10 mouse cellular contexts compared by ENCODE assay signal in genomic region chr9:106903791-106904134, GRCm38 (mm10). TPM values are rescaled to one million over a fixed set of nuclear protein-coding genes. Genes with fewer than 3 reads are reported as not detected.
A peak's percentile ranks its signal among the peaks of the same experiment; 100 is the strongest.
DNase-seq lines count a peak whose midpoint lies in the region; ATAC-seq and TF ChIP-seq lines count a peak whose summit lies in the region.
"Had no signal": no experiment of that assay in that cellular context is flagged by ENCODE, and none has a peak within 500 bp of the region (broad histone marks: within the 10 kb centered on the region; RNA-seq: fewer than 3 reads in every experiment).

No protein-coding gene starts in this region.

- H3K9ac ChIP-seq in intestine, embryonic 15.5 days = no peak overlapping the region
- H3K9ac ChIP-seq: hindbrain, embryonic 15.5 days; midbrain, embryonic 12.5 days had no signal

- 4% methylated on average over 1 of the region's 1 CpGs for WGBS in thymus, adult 2 months
- 5% methylated on average over 1 of the region's 1 CpGs for WGBS in intestine, embryonic 15.5 days

- H3K4me3 ChIP-seq in gastrocnemius, adult 2 months = no peak overlapping the region
- H3K4me3 ChIP-seq in thymus, adult 2 months (ENCODE audit: control insufficient read depth, insufficient read depth, low read length) = no peak overlapping the region
- H3K4me3 ChIP-seq in intestine, embryonic 15.5 days (replicated peaks) = no peak overlapping the region
- H3K4me3 ChIP-seq: hindbrain, embryonic 15.5 days; midbrain, embryonic 12.5 days had no signal

- intact Hi-C loops in gastrocnemius, adult 2 months (cut with DNase I) = loop anchor here (2.0 to 10.0 kb wide), 2 partner anchors 261 to 387 kb away; no protein-coding TSS in a partner anchor

- H3K4me2 ChIP-seq in intestine, embryonic 15.5 days (replicated peaks) = no peak overlapping the region
- H3K4me2 ChIP-seq: hindbrain, embryonic 15.5 days; midbrain, embryonic 12.5 days had no signal

- no peak overlapping the region for H3K27ac ChIP-seq in gastrocnemius, adult 2 months
- H3K27ac ChIP-seq in thymus, adult 2 months (ENCODE audit: control insufficient read depth, insufficient read depth, low read length) = no peak overlapping the region
- H3K27ac ChIP-seq in intestine, embryonic 15.5 days = no peak overlapping the region
- H3K27ac ChIP-seq: hindbrain, embryonic 15.5 days; midbrain, embryonic 12.5 days had no signal

- H3K27me3 ChIP-seq in thymus, adult 2 months (ENCODE audit: control insufficient read depth, insufficient read depth, low read length) = no peaks in the 10 kb centered on the region
- H3K27me3 ChIP-seq in intestine, embryonic 15.5 days (replicated peaks) = no peaks in the 10 kb centered on the region
- H3K27me3 ChIP-seq: hindbrain, embryonic 15.5 days; midbrain, embryonic 12.5 days had no signal

- peak; percentile 63 for TF ChIP-seq CTCF in gastrocnemius, adult 2 months (IDR thresholded peaks at IDR 0.05)
- TF ChIP-seq CTCF in thymus, adult 2 months (IDR thresholded peaks at IDR 0.05; ENCODE audit: borderline replicate concordance, control insufficient read depth, extremely low read depth, insufficient read depth, low read length, poor library complexity) = no peak

- no peak for DNase-seq in gastrocnemius, adult 2 months
- no peak for DNase-seq in gastrocnemius, postnatal 4 days (ENCODE audit: low spot score in 2 of 2)
- peak; percentile 34 for DNase-seq in thymus, adult 2 months
- no peak for DNase-seq in thymus, adult 18-20 months
- DNase-seq in embryo, embryonic 10.5 days (ENCODE audit: low spot score) = peak; percentile 78
- peak; percentile 75 for DNase-seq in lung, postnatal 10 days
- no peak for DNase-seq in frontal cortex, postnatal 36 days (ENCODE audit: low spot score in 2 of 2)

- TF ChIP-seq POLR2A in thymus, adult 2 months (IDR thresholded peaks at IDR 0.05; ENCODE audit: control insufficient read depth, extremely low read depth, insufficient read depth, low read length, poor library complexity) = no peak

- H3K9me3 ChIP-seq in intestine, embryonic 15.5 days = no peaks in the 10 kb centered on the region
- H3K9me3 ChIP-seq: hindbrain, embryonic 15.5 days; midbrain, embryonic 12.5 days had no signal

- ATAC-seq in intestine, embryonic 15.5 days = no peak

- H3K4me1 ChIP-seq in thymus, adult 2 months (replicated peaks; ENCODE audit: control insufficient read depth, insufficient read depth, low read length) = no peaks in the 10 kb centered on the region
- H3K4me1 ChIP-seq in intestine, embryonic 15.5 days (replicated peaks) = no peaks in the 10 kb centered on the region
- H3K4me1 ChIP-seq: hindbrain, embryonic 15.5 days; midbrain, embryonic 12.5 days had no signal

- no peaks in the 10 kb centered on the region for H3K36me3 ChIP-seq in thymus, adult 2 months (ENCODE audit: control insufficient read depth, insufficient read depth, low read length)
- H3K36me3 ChIP-seq in intestine, embryonic 15.5 days = no peaks in the 10 kb centered on the region

RNA-seq across cellular contexts. Expression of gene Manf, which starts 12.0 kb away (rescaled TPM):
- total RNA-seq in gastrocnemius, adult 2 months (2021) = 10 to 100 TPM; 42.1 to 58.2 TPM
- total RNA-seq in gastrocnemius, postnatal 4 days (2021) = 100 to 1,000 TPM; 101 to 109 TPM
- polyA plus RNA-seq in thymus, adult 2 months (2012; rRNA removed) = 11.6 and 12.5 TPM in 2 replicates
- polyA plus RNA-seq in intestine, embryonic 15.5 days (2015; fragmentation: Nextera tagmentation; extraction: Ambion mirVana) = 360 and 388 TPM in 2 replicates

RNA-seq across cellular contexts. Expression of gene Rbm15b, which starts 16.5 kb away (rescaled TPM):
- 1 to 10 TPM; 5.9 to 7.5 TPM for total RNA-seq in gastrocnemius, adult 2 months (2021)
- 10 to 100 TPM; 22.3 to 29.3 TPM for total RNA-seq in gastrocnemius, postnatal 4 days (2021)
- polyA plus RNA-seq in thymus, adult 2 months (2012; rRNA removed) = 27.5 and 36.8 TPM in 2 replicates
- 7.4 and 7.7 TPM in 2 replicates for polyA plus RNA-seq in intestine, embryonic 15.5 days (2015; fragmentation: Nextera tagmentation; extraction: Ambion mirVana)

Comparison
In these comparisons a context has a peak if more than half of its experiments do, and no peak if none do; other contexts are left out.
1. DNase-seq: peak in thymus, adult 2 months (single experiment), embryo, embryonic 10.5 days (single experiment) and lung, postnatal 10 days (single experiment); none in gastrocnemius, adult 2 months (single experiment), gastrocnemius, postnatal 4 days (0 of 2), thymus, adult 18-20 months (0 of 2) and frontal cortex, postnatal 36 days (0 of 2).